Mouse (Mus musculus): ENCODE results near the gene Serpinb11.

The Serpinb11 gene

GRCm38 (mm10) chr1:107360898-107361297, at the start of gene Serpinb11:
Gene Serpinb11 (plus strand): TSS chr1:107361198.
- in situ Hi-C loops (cut with MboI, MseI): no loop called here

DNA sequence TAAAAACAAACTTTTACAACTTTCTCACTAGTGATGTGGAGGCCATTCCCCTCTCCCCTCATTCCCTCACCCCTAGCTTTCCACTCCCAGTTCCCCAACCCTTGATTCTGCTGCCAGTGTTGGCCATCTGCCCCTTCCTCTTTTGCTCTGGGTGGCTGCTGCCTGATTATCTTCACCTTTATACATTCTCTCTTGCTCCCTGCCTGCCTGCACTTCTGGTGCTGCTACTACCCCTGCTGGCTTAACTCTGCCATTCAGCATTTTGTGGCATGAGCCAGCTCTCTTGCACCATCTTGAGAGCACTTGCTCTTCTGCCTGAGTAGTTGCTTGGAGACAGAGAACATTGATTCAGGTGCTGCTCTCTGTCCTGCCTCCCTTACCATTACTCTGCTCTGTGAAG, 15.0 kb upstream of the Serpinb11 start:
- in situ Hi-C loops (cut with MboI, MseI): no loop called here

GRCm38 (mm10) chr1:107346788-107347187, 14.2 kb upstream of the Serpinb11 start:
- in situ Hi-C loops (cut with MboI, MseI): no loop called here

DNA sequence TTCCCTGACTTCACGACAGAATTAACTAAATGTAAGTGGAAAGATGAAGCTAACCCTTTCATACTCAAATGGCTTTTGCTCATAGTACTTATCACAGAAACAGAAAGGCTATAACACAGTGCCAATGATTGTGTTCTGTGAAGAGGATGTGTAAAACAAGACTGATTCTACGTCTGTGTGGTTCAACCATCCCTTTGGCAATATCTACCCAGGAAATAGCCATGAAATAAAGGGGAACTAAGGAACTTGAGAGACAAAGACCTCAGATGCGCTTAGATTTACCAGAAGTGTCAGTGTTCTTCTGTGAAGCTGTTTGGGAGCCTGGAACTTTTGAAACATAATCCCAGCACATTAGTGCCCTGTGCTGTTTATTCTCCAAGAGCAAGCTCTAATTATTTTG, 10.6 kb upstream of the Serpinb11 start:
- in situ Hi-C loops (cut with MboI, MseI): no loop called here

GRCm38 (mm10) chr1:107351115-107351514, 9.9 kb upstream of the Serpinb11 start:
- in situ Hi-C loops (cut with MboI, MseI): no loop called here

DNA sequence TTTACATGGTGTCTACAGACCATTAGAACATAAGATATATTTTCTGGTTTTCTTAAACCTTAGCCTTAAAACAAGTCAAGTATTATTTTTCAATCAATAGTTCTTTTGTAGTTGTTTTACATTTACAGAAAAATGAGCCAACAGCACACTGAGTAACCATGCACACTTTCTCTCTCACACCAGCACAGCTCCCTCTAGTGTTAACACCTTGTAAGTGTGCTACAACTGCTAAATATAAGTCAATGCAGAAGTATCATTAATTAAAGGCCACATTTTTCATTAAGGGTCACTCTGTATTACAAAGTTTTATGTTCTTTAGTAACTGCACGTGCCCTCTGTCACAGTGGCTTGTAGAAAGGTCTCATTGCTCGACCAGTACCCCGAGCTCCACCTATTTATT, 8.0 kb upstream of the Serpinb11 start:
- in situ Hi-C loops (cut with MboI, MseI): no loop called here

- in situ Hi-C loops (cut with MboI, MseI): no loop called here
Measured at GRCm38 (mm10) chr1:107365973-107366372, 5.0 kb downstream of the Serpinb11 start.

DNA sequence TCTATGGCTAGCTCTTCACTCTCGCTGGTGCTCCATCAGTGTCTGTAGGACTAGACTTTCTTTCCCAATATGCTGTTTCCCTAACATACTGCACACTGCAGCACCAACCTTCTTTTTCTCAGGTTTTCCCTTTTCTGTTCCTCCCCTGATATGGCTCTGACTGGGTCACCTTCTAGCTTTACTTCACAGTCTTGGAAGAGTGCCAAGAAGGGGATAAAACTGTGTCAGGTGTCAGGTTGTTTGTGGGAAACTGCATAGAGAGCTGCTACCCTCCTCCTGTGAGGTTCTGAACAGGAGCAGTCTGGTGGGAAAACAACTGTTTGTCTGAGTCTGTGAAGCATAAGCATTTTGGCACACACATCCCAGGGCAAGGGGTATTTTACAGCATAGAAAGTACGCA, 7.9 kb downstream of the Serpinb11 start:
- in situ Hi-C loops (cut with MboI, MseI): no loop called here

GRCm38 (mm10) chr1:107376952-107377351, 16.0 kb downstream of the Serpinb11 start:
- in situ Hi-C loops (cut with MboI, MseI): no loop called here

- in situ Hi-C loops (cut with MboI, MseI): no loop called here
Measured at GRCm38 (mm10) chr1:107378368-107378767, 17.4 kb downstream of the Serpinb11 start.

DNA sequence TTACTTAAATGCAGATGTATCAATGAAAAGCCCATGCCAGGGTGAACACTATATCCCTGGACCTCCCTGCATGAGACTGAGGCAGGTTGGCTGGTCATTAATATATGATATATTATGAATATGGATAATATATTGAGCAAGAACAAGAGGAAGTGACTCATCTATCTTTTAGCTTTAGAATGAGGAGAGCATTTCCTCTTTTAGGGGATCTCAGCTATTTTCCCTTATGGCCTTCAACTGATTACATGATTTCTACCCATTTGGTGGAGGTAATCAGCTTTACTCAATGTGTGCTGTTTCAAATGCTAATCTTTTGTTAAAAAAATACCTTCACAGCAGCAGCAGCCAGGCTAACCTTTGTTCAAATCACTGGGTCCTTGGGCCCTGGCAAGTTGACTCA, 20.5 kb downstream of the Serpinb11 start:
- in situ Hi-C loops (cut with MboI, MseI): no loop called here

DNA sequence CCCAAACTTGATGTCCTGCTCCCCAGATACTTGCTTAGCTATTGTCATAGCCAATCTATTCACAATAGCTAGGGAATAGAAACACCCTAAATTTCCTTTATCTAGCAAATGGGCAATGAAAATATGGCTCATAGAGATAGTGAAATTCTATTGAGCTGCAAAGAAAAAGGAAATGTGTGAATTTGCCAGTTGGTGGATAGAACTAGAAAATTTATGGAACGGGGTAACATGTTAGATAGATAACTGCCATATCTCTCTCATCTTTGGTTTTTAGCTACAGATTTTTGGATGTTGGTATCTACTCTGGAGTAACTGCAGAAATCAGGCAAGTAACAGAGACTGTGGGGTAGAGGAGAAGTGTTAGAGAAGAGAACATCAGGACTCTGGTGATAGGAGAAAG, 21.4 kb downstream of the Serpinb11 start:
- in situ Hi-C loops (cut with MboI, MseI): no loop called here

GRCm38 (mm10) chr1:107384532-107384931, 23.5 kb downstream of the Serpinb11 start:
- in situ Hi-C loops (cut with MboI, MseI): no loop called here

GRCm38 (mm10) chr1:107389753-107390152, 28.8 kb downstream of the Serpinb11 start:
- in situ Hi-C loops (cut with MboI, MseI): no loop called here

DNA sequence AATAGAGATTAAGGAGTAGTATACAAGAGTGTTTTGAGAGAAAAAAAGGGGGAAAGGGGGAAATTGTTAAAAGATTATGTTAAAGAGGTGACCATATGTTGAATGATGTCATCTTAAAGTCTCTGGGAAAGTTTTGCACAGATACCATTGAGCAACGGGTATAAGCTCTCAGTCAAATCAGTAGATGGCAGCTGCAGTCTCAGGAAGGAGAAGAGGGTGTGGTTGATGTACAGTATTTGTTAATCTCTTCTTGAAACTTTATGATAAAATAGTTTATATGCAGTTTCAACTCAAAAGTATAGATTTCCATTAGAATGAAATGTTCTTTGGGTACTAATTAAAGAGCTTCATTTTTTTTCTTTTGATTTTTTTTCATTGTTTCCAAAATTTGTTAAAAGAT, 36.5 kb downstream of the Serpinb11 start:
- in situ Hi-C loops (cut with MboI, MseI): no loop called here

DNA sequence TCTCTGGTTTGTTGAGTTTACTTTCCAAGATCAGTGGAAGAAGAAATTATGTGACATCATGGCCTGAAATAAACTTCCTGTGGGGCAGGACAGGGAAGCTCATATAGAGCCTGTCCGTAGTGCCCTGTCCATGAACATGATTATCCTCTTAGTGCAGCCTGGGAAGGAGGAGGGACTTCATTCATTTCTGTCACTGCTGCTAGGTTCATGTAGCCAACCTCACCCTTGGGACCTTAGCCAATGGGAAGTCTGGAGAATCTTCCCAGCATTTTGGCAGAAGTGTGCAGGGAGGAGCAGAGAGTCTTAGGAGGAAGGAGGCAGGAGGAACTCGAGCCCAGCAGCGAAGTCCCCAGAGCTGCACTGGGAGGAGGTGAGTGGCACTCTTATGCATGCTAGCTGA, 38.4 kb downstream of the Serpinb11 start, which contains the start of gene Serpinb7:
Serpinb7 (plus strand) TSS at position 301 of the 400 bp plus-strand sequence.
- in situ Hi-C loops (cut with MboI, MseI): no loop called here

GRCm38 (mm10) chr1:107402082-107402481, 41.1 kb downstream of the Serpinb11 start:
- in situ Hi-C loops (cut with MboI, MseI): no loop called here

- in situ Hi-C loops (cut with MboI, MseI): no loop called here
Measured at GRCm38 (mm10) chr1:107414650-107415049, 53.7 kb downstream of the Serpinb11 start.

DNA sequence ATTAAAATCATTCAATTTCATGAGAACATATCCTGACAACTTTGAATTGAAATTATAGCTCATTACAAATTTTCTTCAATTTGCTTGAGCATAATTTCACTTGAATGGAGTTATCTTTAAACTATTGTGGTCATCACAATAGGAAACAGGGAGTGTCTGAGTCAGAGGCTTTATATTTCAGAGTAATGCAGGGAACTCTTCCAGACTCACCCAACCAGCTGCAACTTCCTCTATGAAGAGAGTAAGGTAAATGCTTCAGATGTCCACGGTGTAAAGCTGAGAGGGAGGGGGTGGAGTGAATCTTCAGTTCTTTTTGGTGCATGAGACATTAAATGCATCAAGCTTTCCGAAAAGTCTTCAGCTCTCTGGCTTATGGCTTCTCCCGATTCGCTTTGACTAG, 61.5 kb downstream of the Serpinb11 start:
- in situ Hi-C loops (cut with MboI, MseI): no loop called here
